Mouse (Mus musculus): ENCODE results near the gene Mageb4.
"Not testable (repeated sequence)": the region's sequence is repeated elsewhere in the genome, so short reads cannot be mapped to it uniquely, and the experiment has no call there.

Gene Mageb4

GRCm38 (mm10) chrX:86304993-86305392, at the start of gene Mageb4:
Mageb4 (minus strand) TSS chrX:86305093.
- DNase-seq, result not testable (repeated sequence)

- not testable (repeated sequence) for DNase-seq
Observed at GRCm38 (mm10) chrX:86284597-86284996, 20.3 kb downstream of the Mageb4 start.

- not testable (repeated sequence) for DNase-seq
Observed at GRCm38 (mm10) chrX:86245950-86246349, 58.9 kb downstream of the Mageb4 start.

- DNase-seq, result no peak
Observed at GRCm38 (mm10) chrX:86237246-86237645, 67.6 kb downstream of the Mageb4 start.
